In the genomic region with DNA sequence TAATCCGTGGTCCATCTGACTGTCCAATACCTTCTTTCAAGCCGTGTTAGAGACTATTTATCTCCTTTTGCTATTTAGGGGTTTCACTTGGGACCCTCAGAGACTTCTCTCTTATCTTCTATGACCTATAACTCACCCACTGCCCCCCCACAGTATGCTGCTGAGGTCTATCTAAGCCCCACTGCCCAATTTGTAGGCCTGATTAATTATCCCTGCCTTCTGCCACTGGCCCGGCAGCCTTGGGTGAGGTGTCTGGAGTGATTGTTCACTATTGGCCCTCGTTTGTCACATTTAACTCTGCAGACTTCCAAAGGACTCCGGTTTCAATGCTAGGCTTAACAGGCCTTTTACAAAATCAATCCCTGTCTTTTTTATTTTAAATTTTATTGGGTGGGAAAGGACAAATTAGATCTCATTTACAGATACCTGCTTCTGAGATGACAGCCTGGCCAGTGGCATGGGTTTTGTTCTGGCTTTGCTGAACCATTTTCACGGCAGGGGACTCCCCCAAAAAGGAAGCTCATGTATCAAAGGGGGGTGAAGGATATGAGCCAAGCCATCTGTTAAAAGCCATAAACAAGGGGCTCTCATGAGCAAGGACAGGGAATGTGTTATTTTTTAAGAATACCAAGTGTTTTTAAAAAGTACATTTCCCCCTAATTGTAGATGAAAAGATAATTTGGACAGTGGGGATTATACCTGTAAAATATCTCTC, we compare ENCODE assay signal across 27 mouse cellular contexts.
DNase-seq lines count a peak whose midpoint lies in the region; ATAC-seq and TF ChIP-seq lines count a peak whose summit lies in the region.
"Had no signal": no experiment of that assay in that cellular context is flagged by ENCODE, and none has a peak within 500 bp of the region (broad histone marks: within the 10 kb centered on the region; RNA-seq: fewer than 3 reads in every experiment).

No protein-coding gene starts in this region.

- no peak overlapping the region for H3K9ac ChIP-seq in forebrain, embryonic 14.5 days (ENCODE audit: low read length)
- no peak overlapping the region for H3K9ac ChIP-seq in forebrain, embryonic 16.5 days (replicated peaks; ENCODE audit: low read depth, low read length)
- H3K9ac ChIP-seq in midbrain, postnatal 0 days (replicated peaks; ENCODE audit: low read length, poor library complexity, severe bottlenecking), result no peak overlapping the region
- no peak overlapping the region for H3K9ac ChIP-seq in midbrain, embryonic 13.5 days (replicated peaks)
- no peak overlapping the region for H3K9ac ChIP-seq in midbrain, embryonic 11.5 days (ENCODE audit: low read length)
- H3K9ac ChIP-seq: forebrain, embryonic 12.5 days; hindbrain, embryonic 13.5 days; liver, embryonic 12.5 days; liver, postnatal 0 days; midbrain, embryonic 12.5 days had no signal

- no peak overlapping the region for H3K4me3 ChIP-seq in forebrain, embryonic 14.5 days (ENCODE audit: low read depth, low read length)
- no peak overlapping the region for H3K4me3 ChIP-seq in forebrain, embryonic 16.5 days (replicated peaks; ENCODE audit: low read length)
- H3K4me3 ChIP-seq in midbrain, postnatal 0 days (ENCODE audit: low read depth, low read length), result no peak overlapping the region
- no peak overlapping the region for H3K4me3 ChIP-seq in midbrain, embryonic 13.5 days (replicated peaks)
- no peak overlapping the region for H3K4me3 ChIP-seq in midbrain, embryonic 11.5 days (ENCODE audit: low read depth, low read length)
- H3K4me3 ChIP-seq: erythroblast, embryonic 14.5 days; forebrain, embryonic 12.5 days; gastrocnemius, adult 2 months; hindbrain, embryonic 13.5 days; layer of hippocampus, adult 2 months; left cerebral cortex, adult 2 months; liver, embryonic 12.5 days; midbrain, embryonic 12.5 days had no signal

- peak overlapping the region; percentile 21; the same call in 1 of the 2 replicates for H3K27ac ChIP-seq in forebrain, embryonic 14.5 days (ENCODE audit: low read depth, low read length)
- no peak overlapping the region for H3K27ac ChIP-seq in forebrain, embryonic 16.5 days (ENCODE audit: low read length)
- no peak overlapping the region for H3K27ac ChIP-seq in midbrain, postnatal 0 days (ENCODE audit: low read depth, low read length)
- no peak overlapping the region for H3K27ac ChIP-seq in midbrain, embryonic 13.5 days
- no peak overlapping the region for H3K27ac ChIP-seq in midbrain, embryonic 11.5 days (ENCODE audit: low read depth, low read length)
- H3K27ac ChIP-seq: forebrain, embryonic 12.5 days; gastrocnemius, adult 2 months; hindbrain, embryonic 13.5 days; layer of hippocampus, adult 2 months; left cerebral cortex, adult 2 months; liver, embryonic 12.5 days; midbrain, embryonic 12.5 days had no signal

- no peak for ATAC-seq in forebrain, embryonic 14.5 days
- no peak for ATAC-seq in forebrain, embryonic 16.5 days
- no peak for ATAC-seq in midbrain, postnatal 0 days (ENCODE audit: low FRiP score)
- no peak for ATAC-seq in midbrain, embryonic 13.5 days
- no peak for ATAC-seq in midbrain, embryonic 11.5 days (ENCODE audit: low FRiP score)
- ATAC-seq: inflammation-experienced regulatory T-cells, adult 6 months; liver, embryonic 12.5 days; liver, postnatal 0 days had no signal

- peak; percentile 30 for DNase-seq in forebrain, embryonic 14.5 days (ENCODE audit: low spot score)
- DNase-seq in midbrain, postnatal 0 days (ENCODE audit: low spot score), result peak; percentile 38
- DNase-seq in cerebellum, adult 8-10 months, result peak; percentile 52
- peak; percentile 61 to 73 for DNase-seq in cerebellum, postnatal 25 days
- DNase-seq in adrenal gland, postnatal 36 days, result no peak
- no peak for DNase-seq in midbrain, embryonic 11.5 days (ENCODE audit: low spot score, missing footprints)
- DNase-seq: gastrocnemius, adult 2 months; gastrocnemius, postnatal 36 days; heart, adult 18-20 months; heart, postnatal 4 days; kidney, adult 11 months; kidney, postnatal 36 days; liver, postnatal 0 days; lung, postnatal 36 days; thymus, adult 2 months; thymus, postnatal 36 days had no signal

- no peak overlapping the region for H3K4me2 ChIP-seq in forebrain, embryonic 14.5 days (ENCODE audit: low read length)
- H3K4me2 ChIP-seq in forebrain, embryonic 16.5 days (ENCODE audit: low read length), result no peak overlapping the region
- H3K4me2 ChIP-seq in midbrain, postnatal 0 days (ENCODE audit: low read depth, low read length, poor library complexity, severe bottlenecking), result no peak overlapping the region
- no peak overlapping the region for H3K4me2 ChIP-seq in midbrain, embryonic 13.5 days (replicated peaks)
- H3K4me2 ChIP-seq in midbrain, embryonic 11.5 days, result no peak overlapping the region
- H3K4me2 ChIP-seq: forebrain, embryonic 12.5 days; heart, embryonic 11.5 days; hindbrain, embryonic 13.5 days; liver, embryonic 12.5 days; midbrain, embryonic 12.5 days had no signal

- no peaks in the 10 kb centered on the region for H3K36me3 ChIP-seq in forebrain, embryonic 14.5 days (ENCODE audit: control insufficient read depth, insufficient read depth, low read length)
- H3K36me3 ChIP-seq in forebrain, embryonic 16.5 days (ENCODE audit: control insufficient read depth, insufficient read depth), result no peaks in the 10 kb centered on the region
- H3K36me3 ChIP-seq in midbrain, postnatal 0 days (ENCODE audit: insufficient read depth, low read length), result no peaks in the 10 kb centered on the region
- no peaks in the 10 kb centered on the region for H3K36me3 ChIP-seq in midbrain, embryonic 13.5 days
- no peaks in the 10 kb centered on the region for H3K36me3 ChIP-seq in midbrain, embryonic 11.5 days (ENCODE audit: control insufficient read depth, insufficient read depth, low read length)
- H3K36me3 ChIP-seq: forebrain, embryonic 12.5 days; hindbrain, embryonic 13.5 days; liver, embryonic 12.5 days; midbrain, embryonic 12.5 days had no signal

- H3K9me3 ChIP-seq in forebrain, embryonic 14.5 days (replicated peaks; ENCODE audit: control insufficient read depth, low read length), result 0 out of 2 replicates have a peak, but pooled peaks cover 2% of the 10 kb centered on the region
- no peaks in the 10 kb centered on the region for H3K9me3 ChIP-seq in forebrain, embryonic 16.5 days (ENCODE audit: control insufficient read depth, low read length)
- no peaks in the 10 kb centered on the region for H3K9me3 ChIP-seq in midbrain, postnatal 0 days (ENCODE audit: low read length)
- H3K9me3 ChIP-seq in midbrain, embryonic 13.5 days, result no peaks in the 10 kb centered on the region
- no peaks in the 10 kb centered on the region for H3K9me3 ChIP-seq in midbrain, embryonic 11.5 days (ENCODE audit: control insufficient read depth, low read length)
- H3K9me3 ChIP-seq: forebrain, embryonic 12.5 days; hindbrain, embryonic 13.5 days; midbrain, embryonic 12.5 days had no signal

- H3K27me3 ChIP-seq in forebrain, embryonic 14.5 days (replicated peaks; ENCODE audit: control insufficient read depth, insufficient read depth, low read length), result no peaks in the 10 kb centered on the region
- no peaks in the 10 kb centered on the region for H3K27me3 ChIP-seq in forebrain, embryonic 16.5 days (replicated peaks; ENCODE audit: control insufficient read depth, insufficient read depth, low read length)
- H3K27me3 ChIP-seq in midbrain, postnatal 0 days (ENCODE audit: insufficient read depth, low read length), result no peaks in the 10 kb centered on the region
- H3K27me3 ChIP-seq in midbrain, embryonic 13.5 days, result no peaks in the 10 kb centered on the region
- H3K27me3 ChIP-seq in midbrain, embryonic 11.5 days (ENCODE audit: control insufficient read depth, insufficient read depth, low read length), result no peaks in the 10 kb centered on the region
- H3K27me3 ChIP-seq: forebrain, embryonic 12.5 days; hindbrain, embryonic 13.5 days; liver, embryonic 12.5 days; midbrain, embryonic 12.5 days had no signal

- TF ChIP-seq CTCF in midbrain, postnatal 0 days (IDR thresholded peaks at IDR 0.05), result no peak

- 40% methylated on average over 6 of the region's 6 CpGs for WGBS in forebrain, embryonic 14.5 days
- WGBS in forebrain, embryonic 16.5 days, result 34% methylated on average over 6 of the region's 6 CpGs
- WGBS in midbrain, postnatal 0 days, result 52% methylated on average over 6 of the region's 6 CpGs
- WGBS in midbrain, embryonic 13.5 days, result 60% methylated on average over 6 of the region's 6 CpGs
- 67% methylated on average over 6 of the region's 6 CpGs for WGBS in midbrain, embryonic 11.5 days

- H3K4me1 ChIP-seq in forebrain, embryonic 14.5 days (ENCODE audit: control insufficient read depth, insufficient read depth, low read length), result 0 out of 2 replicates have a peak, but pooled peaks cover 3% of the 10 kb centered on the region
- H3K4me1 ChIP-seq in forebrain, embryonic 16.5 days (replicated peaks; ENCODE audit: control insufficient read depth, insufficient read depth, low read length), result peaks cover 9% of the 10 kb centered on the region
- no peaks in the 10 kb centered on the region for H3K4me1 ChIP-seq in midbrain, postnatal 0 days (ENCODE audit: insufficient read depth, low read length)
- 0 out of 2 replicates have a peak, but pooled peaks cover 11% of the 10 kb centered on the region for H3K4me1 ChIP-seq in midbrain, embryonic 13.5 days (replicated peaks)
- no peaks in the 10 kb centered on the region for H3K4me1 ChIP-seq in midbrain, embryonic 11.5 days (ENCODE audit: control insufficient read depth, insufficient read depth, low read length)
- H3K4me1 ChIP-seq: forebrain, embryonic 12.5 days; liver, embryonic 12.5 days; midbrain, embryonic 12.5 days had no signal

Comparison
In these comparisons a context has a peak if more than half of its experiments do, and no peak if none do; other contexts are left out.
1. DNase-seq: peak in forebrain, embryonic 14.5 days (single experiment), midbrain, postnatal 0 days (single experiment), cerebellum, adult 8-10 months (single experiment) and cerebellum, postnatal 25 days (2 of 2); none in adrenal gland, postnatal 36 days (0 of 2) and midbrain, embryonic 11.5 days (single experiment).